In genomic region chr10:79914131-79914947, GRCm38 (mm10) we compare ENCODE assay signal across 11 mouse cellular contexts. TPM values are rescaled to one million over a fixed set of nuclear protein-coding genes. Genes with fewer than 3 reads are reported as not detected.
DNase-seq lines count a peak whose midpoint lies in the region; ATAC-seq lines count a peak whose summit lies in the region.
"Had no signal": no experiment of that assay in that cellular context is flagged by ENCODE, and none has a peak within 500 bp of the region (broad histone marks: within the 10 kb centered on the region; RNA-seq: fewer than 3 reads in every experiment).

No protein-coding gene starts in this region.

- 0 out of 2 replicates have a peak overlapping the region, but pooled peaks have one; percentile 1 for H3K27ac ChIP-seq in limb, embryonic 12.5 days
- H3K27ac ChIP-seq in stomach, embryonic 14.5 days (ENCODE audit: low read length) = no peak overlapping the region

- H3K4me2 ChIP-seq in limb, embryonic 12.5 days = peak overlapping the region; percentile 95; the same call in 1 of the 2 replicates
- H3K4me2 ChIP-seq in stomach, embryonic 14.5 days (replicated peaks; ENCODE audit: low read depth, low read length) = 0 out of 2 replicates have a peak overlapping the region, but pooled peaks have one; percentile 5

- H3K4me1 ChIP-seq in megakaryocyte, embryonic 14.5 days = peaks cover 91% of the 10 kb centered on the region
- peaks cover 39% of the 10 kb centered on the region for H3K4me1 ChIP-seq in limb, embryonic 12.5 days (replicated peaks)
- H3K4me1 ChIP-seq in stomach, embryonic 14.5 days (ENCODE audit: control insufficient read depth, insufficient read depth, low read length) = peaks cover 32% of the 10 kb centered on the region

- no peak for ATAC-seq in megakaryocyte, adult 5-6 weeks (ENCODE audit: poor library complexity, severe bottlenecking)
- ATAC-seq in limb, embryonic 12.5 days (ENCODE audit: insufficient number of reproducible peaks, insufficient read depth, low FRiP score, low TSS enrichment, low read depth) = no peak
- ATAC-seq in stomach, embryonic 14.5 days (ENCODE audit: insufficient number of reproducible peaks, insufficient read depth, low FRiP score, low read depth) = no peak

- peaks cover 52% of the 10 kb centered on the region for H3K36me3 ChIP-seq in megakaryocyte, embryonic 14.5 days (replicated peaks; ENCODE audit: low read length)
- peaks cover 30% of the 10 kb centered on the region for H3K36me3 ChIP-seq in limb, embryonic 12.5 days
- peaks cover 17% of the 10 kb centered on the region for H3K36me3 ChIP-seq in stomach, embryonic 14.5 days (ENCODE audit: control insufficient read depth, insufficient read depth, low read length)

- 73% methylated on average over 11 of the region's 11 CpGs for WGBS in limb, embryonic 12.5 days
- 64% methylated on average over 11 of the region's 11 CpGs for WGBS in stomach, embryonic 14.5 days

- peak overlapping the region; percentile 98 for H3K4me3 ChIP-seq in megakaryocyte, embryonic 14.5 days (replicated peaks)
- no peak overlapping the region for H3K4me3 ChIP-seq in limb, embryonic 12.5 days (replicated peaks)
- H3K4me3 ChIP-seq in stomach, embryonic 14.5 days (ENCODE audit: low read depth, low read length) = no peak overlapping the region

- H3K9me3 ChIP-seq in megakaryocyte, embryonic 14.5 days = no peaks in the 10 kb centered on the region
- no peaks in the 10 kb centered on the region for H3K9me3 ChIP-seq in limb, embryonic 12.5 days
- H3K9me3 ChIP-seq in stomach, embryonic 14.5 days (ENCODE audit: control insufficient read depth, low read depth, low read length) = no peaks in the 10 kb centered on the region

- DNase-seq in cerebellum, adult 11-12 months = peak; percentile 51
- no peak for DNase-seq in cerebellum, postnatal 4 days (ENCODE audit: low spot score in 2 of 2)
- no peak for DNase-seq in gastrocnemius, adult 8-10 months (ENCODE audit: low spot score in 2 of 2)
- no peak for DNase-seq in adrenal gland, postnatal 4 days (ENCODE audit: low spot score in 2 of 2)
- DNase-seq: adrenal gland, adult 8-10 months; gastrocnemius, postnatal 10 days; thymus, postnatal 25 days had no signal

- H3K9ac ChIP-seq in limb, embryonic 12.5 days (replicated peaks) = no peak overlapping the region
- H3K9ac ChIP-seq in stomach, embryonic 14.5 days (replicated peaks; ENCODE audit: low read depth, low read length) = no peak overlapping the region

- H3K27me3 ChIP-seq in megakaryocyte, embryonic 14.5 days (replicated peaks) = no peaks in the 10 kb centered on the region
- H3K27me3 ChIP-seq in limb, embryonic 12.5 days = peaks cover 22% of the 10 kb centered on the region
- peaks cover 22% of the 10 kb centered on the region for H3K27me3 ChIP-seq in stomach, embryonic 14.5 days (ENCODE audit: control insufficient read depth, insufficient read depth, low read length)

RNA-seq across cellular contexts. Expression of gene Kiss1r, which starts 2.4 kb away (rescaled TPM):
- polyA plus RNA-seq in megakaryocyte, embryonic 14.5 days (2012; ENCODE audit: insufficient read depth, low replicate concordance) = 2.7 and 4.5 TPM in 2 replicates
- total RNA-seq in megakaryocyte, adult 5-6 weeks (2015) = 0.18 and 0.29 TPM in 2 replicates
- total RNA-seq in megakaryocyte, adult 5-6 weeks (2017) = 0.26 and 0.77 TPM in 2 replicates
- polyA plus RNA-seq in limb, embryonic 12.5 days (2016; fragmentation: Nextera tagmentation; extraction: Ambion mirVana) = 1.1 and 1.2 TPM in 2 replicates
- polyA plus RNA-seq in stomach, embryonic 14.5 days (2014; fragmentation: Nextera tagmentation; extraction: Ambion mirVana) = 0.81 and 1.0 TPM in 2 replicates
- total RNA-seq in gastrocnemius, adult 8-10 months (2022) = under 1 TPM; 0.13 to 0.36 (median 0.22) TPM
- total RNA-seq in adrenal gland, postnatal 4 days (2021) = 1 to 10 TPM in 1 of 2 experiments, under 1 TPM in 1; 0.87 to 1.6 TPM

RNA-seq across cellular contexts. Expression of gene Gm26602, which starts 3.7 kb away (rescaled TPM):
- polyA plus RNA-seq in megakaryocyte, embryonic 14.5 days (2012; ENCODE audit: insufficient read depth, low replicate concordance) = not detected in 2 replicates
- total RNA-seq in megakaryocyte, adult 5-6 weeks (2015) = not detected in 2 replicates
- not detected in 2 replicates for total RNA-seq in megakaryocyte, adult 5-6 weeks (2017)
- polyA plus RNA-seq in limb, embryonic 12.5 days (2016; fragmentation: Nextera tagmentation; extraction: Ambion mirVana) = 5.5 and 21.1 TPM in 2 replicates
- polyA plus RNA-seq in stomach, embryonic 14.5 days (2014; fragmentation: Nextera tagmentation; extraction: Ambion mirVana) = 5.3 TPM in 1 of 2 replicates, not detected in the other
- not detected for total RNA-seq in gastrocnemius, adult 8-10 months (2022)
- total RNA-seq in adrenal gland, postnatal 4 days (2021) = not detected
- total RNA-seq: adrenal gland, adult 8-10 months; gastrocnemius, postnatal 10 days had no signal

RNA-seq across cellular contexts. Expression of gene Med16, which starts 5.6 kb away (rescaled TPM):
- 32.2 and 85.7 TPM in 2 replicates for polyA plus RNA-seq in megakaryocyte, embryonic 14.5 days (2012; ENCODE audit: insufficient read depth, low replicate concordance)
- 12.0 and 13.6 TPM in 2 replicates for total RNA-seq in megakaryocyte, adult 5-6 weeks (2015)
- total RNA-seq in megakaryocyte, adult 5-6 weeks (2017) = 17.5 and 18.0 TPM in 2 replicates
- polyA plus RNA-seq in limb, embryonic 12.5 days (2016; fragmentation: Nextera tagmentation; extraction: Ambion mirVana) = 50.8 and 53.7 TPM in 2 replicates
- 43.4 and 46.4 TPM in 2 replicates for polyA plus RNA-seq in stomach, embryonic 14.5 days (2014; fragmentation: Nextera tagmentation; extraction: Ambion mirVana)
- total RNA-seq in gastrocnemius, adult 8-10 months (2022) = 10 to 100 TPM; 30.8 to 37.1 (median 32.9) TPM
- 10 to 100 TPM; 64.1 to 64.7 TPM for total RNA-seq in adrenal gland, postnatal 4 days (2021)

RNA-seq across cellular contexts. Expression of gene R3hdm4, which starts 6.7 kb away (rescaled TPM):
- polyA plus RNA-seq in megakaryocyte, embryonic 14.5 days (2012; ENCODE audit: insufficient read depth, low replicate concordance) = 418 and 597 TPM in 2 replicates
- total RNA-seq in megakaryocyte, adult 5-6 weeks (2015) = 118 and 121 TPM in 2 replicates
- 92.1 and 134 TPM in 2 replicates for total RNA-seq in megakaryocyte, adult 5-6 weeks (2017)
- polyA plus RNA-seq in limb, embryonic 12.5 days (2016; fragmentation: Nextera tagmentation; extraction: Ambion mirVana) = 149 and 161 TPM in 2 replicates
- 143 and 151 TPM in 2 replicates for polyA plus RNA-seq in stomach, embryonic 14.5 days (2014; fragmentation: Nextera tagmentation; extraction: Ambion mirVana)
- total RNA-seq in gastrocnemius, adult 8-10 months (2022) = 100 to 1,000 TPM; 124 to 137 (median 129) TPM
- 100 to 1,000 TPM; 119 to 133 TPM for total RNA-seq in adrenal gland, postnatal 4 days (2021)

RNA-seq across cellular contexts. Expression of gene Arid3a, which starts 12.5 kb away (rescaled TPM):
- polyA plus RNA-seq in megakaryocyte, embryonic 14.5 days (2012; ENCODE audit: insufficient read depth, low replicate concordance) = 89.7 and 142 TPM in 2 replicates
- 36.7 and 38.7 TPM in 2 replicates for total RNA-seq in megakaryocyte, adult 5-6 weeks (2015)
- total RNA-seq in megakaryocyte, adult 5-6 weeks (2017) = 59.2 and 67.8 TPM in 2 replicates
- polyA plus RNA-seq in limb, embryonic 12.5 days (2016; fragmentation: Nextera tagmentation; extraction: Ambion mirVana) = 8.4 and 8.6 TPM in 2 replicates
- 12.7 and 14.0 TPM in 2 replicates for polyA plus RNA-seq in stomach, embryonic 14.5 days (2014; fragmentation: Nextera tagmentation; extraction: Ambion mirVana)
- total RNA-seq in gastrocnemius, adult 8-10 months (2022) = 1 to 10 TPM; 1.5 to 2.3 (median 2.1) TPM
- total RNA-seq in adrenal gland, postnatal 4 days (2021) = 10 to 100 TPM; 12.6 to 15.9 TPM
